Mouse (Mus musculus) layer of hippocampus, adult 11-12 months (tissue): Measurements from ENCODE around the gene Sarm1.

Source experiments
- DNase-seq: peaks from one replicate; pipeline ENCODE4 v3.0.0; 2022; ENCODE audit warnings: low spot score

Sarm1 gene

GRCm38 (mm10) chr11:78463286-78464036, 34.1 kb downstream of the Sarm1 start:
- no peak for DNase-seq

- no peak for DNase-seq
These were observed 34.9 kb downstream of the Sarm1 start for GRCm38 (mm10) chr11:78462669-78463068.

GRCm38 (mm10) chr11:78461894-78462293, 35.7 kb downstream of the Sarm1 start:
- no peak for DNase-seq

GRCm38 (mm10) chr11:78458740-78459139, 38.8 kb downstream of the Sarm1 start:
- no peak for DNase-seq

GRCm38 (mm10) chr11:78455308-78455707, 42.2 kb downstream of the Sarm1 start:
- DNase-seq = peak; percentile 39

GRCm38 (mm10) chr11:78454276-78454675, 43.3 kb downstream of the Sarm1 start:
- no peak for DNase-seq

- DNase-seq = peak; percentile 64
These were observed 43.9 kb downstream of the Sarm1 start for GRCm38 (mm10) chr11:78453675-78454074.

GRCm38 (mm10) chr11:78450337-78450736, 47.2 kb downstream of the Sarm1 start:
- no peak for DNase-seq

GRCm38 (mm10) chr11:78448242-78448641, 49.3 kb downstream of the Sarm1 start:
- DNase-seq = no peak

GRCm38 (mm10) chr11:78447168-78447567, 50.4 kb downstream of the Sarm1 start:
- DNase-seq = no peak

- DNase-seq = no peak
These were observed 54.4 kb downstream of the Sarm1 start for GRCm38 (mm10) chr11:78443115-78443514.

- DNase-seq = no peak
These were observed 59.1 kb downstream of the Sarm1 start for GRCm38 (mm10) chr11:78438399-78438930.

GRCm38 (mm10) chr11:78437182-78437581, 60.4 kb downstream of the Sarm1 start:
- DNase-seq = no peak

- DNase-seq = no peak
These were observed 61.7 kb downstream of the Sarm1 start for GRCm38 (mm10) chr11:78435776-78436349.

- DNase-seq = no peak
These were observed 63.5 kb downstream of the Sarm1 start for GRCm38 (mm10) chr11:78434052-78434451.

GRCm38 (mm10) chr11:78431176-78431575, 66.4 kb downstream of the Sarm1 start:
- no peak for DNase-seq

GRCm38 (mm10) chr11:78430195-78430878, 67.2 kb downstream of the Sarm1 start:
- DNase-seq = no peak

- no peak for DNase-seq
These were observed 69.2 kb downstream of the Sarm1 start for GRCm38 (mm10) chr11:78428309-78428708.

- DNase-seq = no peak
These were observed 69.9 kb downstream of the Sarm1 start for GRCm38 (mm10) chr11:78427655-78428054.

GRCm38 (mm10) chr11:78425572-78425971, 72.0 kb downstream of the Sarm1 start:
- DNase-seq = no peak

- DNase-seq = peak; percentile 28
These were observed 73.2 kb downstream of the Sarm1 start for GRCm38 (mm10) chr11:78424352-78424751.
